In the genomic region with DNA sequence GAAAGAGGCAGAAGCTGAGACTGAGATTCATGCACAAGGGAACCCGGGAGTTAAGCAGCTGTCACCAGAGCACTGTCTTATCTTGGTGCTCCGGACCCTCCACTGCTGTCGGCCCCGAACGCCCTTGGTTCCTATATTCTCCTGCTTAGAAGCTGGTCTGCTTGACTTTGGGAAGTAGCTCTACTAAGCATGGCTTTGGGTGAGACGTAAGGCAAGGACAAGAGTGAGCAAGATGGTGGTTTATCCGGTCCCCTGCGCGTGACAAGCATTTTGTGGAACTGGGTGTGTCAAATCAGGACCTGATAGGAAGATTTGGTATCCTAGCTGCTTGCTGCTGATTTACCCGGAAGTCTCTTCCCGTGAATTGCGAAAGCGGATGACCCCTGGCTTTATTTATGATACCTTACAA, we compare ENCODE assay signal across 8 mouse cellular contexts. TPM values are rescaled to one million over a fixed set of nuclear protein-coding genes. Genes with fewer than 3 reads are reported as not detected.
A peak's percentile ranks its signal among the peaks of the same experiment; 100 is the strongest.
DNase-seq lines count a peak whose midpoint lies in the region; ATAC-seq and TF ChIP-seq lines count a peak whose summit lies in the region.

No protein-coding gene starts in this region.

- H3K9me3 ChIP-seq in ES-E14 (ENCODE audit: control insufficient read depth, insufficient read depth, low read depth, low read length) = no peaks in the 10 kb centered on the region
- no peaks in the 10 kb centered on the region for H3K9me3 ChIP-seq in forebrain, embryonic 11.5 days (ENCODE audit: control insufficient read depth, low read length)
- H3K9me3 ChIP-seq in liver, embryonic 13.5 days (replicated peaks) = no peaks in the 10 kb centered on the region

- 17% methylated on average over 13 of the region's 13 CpGs for WGBS in forebrain, embryonic 11.5 days
- 2% methylated on average over 13 of the region's 13 CpGs for WGBS in liver, embryonic 13.5 days (ENCODE audit: insufficient replicate concordance)

- no peak; the same call in 1 of the 2 replicates for ATAC-seq in forebrain, embryonic 11.5 days (replicated peaks; ENCODE audit: low FRiP score)
- peak; percentile 8; the same call in 1 of the 2 replicates for ATAC-seq in liver, embryonic 13.5 days (ENCODE audit: low read depth)
- ATAC-seq in monocyte, adult 5-6 weeks (replicated peaks; ENCODE audit: insufficient number of reproducible peaks, low FRiP score, low TSS enrichment, poor library complexity, severe bottlenecking) = 0 out of 2 replicates have a peak, but pooled peaks have one; percentile 2

- peak; percentile 42 for DNase-seq in adrenal gland, postnatal 10 days
- no peak for DNase-seq in adrenal gland, postnatal 25 days
- DNase-seq in ES-E14 (ENCODE audit: low read depth, low spot score) = peak; percentile 15
- DNase-seq in forebrain, embryonic 11.5 days (ENCODE audit: low spot score) = no peak
- peak; percentile 27 to 33 for DNase-seq in kidney, adult 8-10 months
- no peak for DNase-seq in liver, embryonic 13.5 days
- DNase-seq in thymus, adult 18-20 months = no peak

- peaks cover 3% of the 10 kb centered on the region in 2 experiments; a peak in 2 of 4 replicates for H3K4me1 ChIP-seq in ES-E14 (ENCODE audit: control insufficient read depth in 2 of 2, insufficient read depth in 2 of 2, low read length in 2 of 2, poor library complexity in 1 of 2)
- H3K4me1 ChIP-seq in forebrain, embryonic 11.5 days (replicated peaks; ENCODE audit: control insufficient read depth, insufficient read depth, low read length) = peaks cover 4% of the 10 kb centered on the region; the same call in 1 of the 2 replicates
- H3K4me1 ChIP-seq in liver, embryonic 13.5 days (replicated peaks) = peaks cover 34% of the 10 kb centered on the region

- no peak overlapping the region for H3K27ac ChIP-seq in ES-E14 (ENCODE audit: insufficient read depth, low read depth, low read length, poor library complexity, severe bottlenecking)
- peak overlapping the region; percentile 91 for H3K27ac ChIP-seq in forebrain, embryonic 11.5 days (ENCODE audit: low read depth, low read length)
- H3K27ac ChIP-seq in liver, embryonic 13.5 days = peak overlapping the region; percentile 97

- H3K27me3 ChIP-seq in forebrain, embryonic 11.5 days (ENCODE audit: control insufficient read depth, insufficient read depth, low read length) = no peaks in the 10 kb centered on the region
- H3K27me3 ChIP-seq in liver, embryonic 13.5 days = 0 out of 2 replicates have a peak, but pooled peaks cover 4% of the 10 kb centered on the region

- 0 out of 2 replicates have a peak, but pooled peaks cover 1% of the 10 kb centered on the region for H3K36me3 ChIP-seq in ES-E14 (ENCODE audit: control insufficient read depth, insufficient read depth, low read length, poor library complexity, severe bottlenecking)
- H3K36me3 ChIP-seq in forebrain, embryonic 11.5 days (ENCODE audit: control insufficient read depth, insufficient read depth, low read length) = no peaks in the 10 kb centered on the region
- no peaks in the 10 kb centered on the region; the same call in 1 of the 2 replicates for H3K36me3 ChIP-seq in liver, embryonic 13.5 days

- peak overlapping the region; percentile 76 to 80 for H3K4me3 ChIP-seq in ES-E14 (ENCODE audit: insufficient read depth in 1 of 2, low read depth in 1 of 2, low read length in 2 of 2, poor library complexity in 1 of 2, severe bottlenecking in 1 of 2)
- H3K4me3 ChIP-seq in forebrain, embryonic 11.5 days (ENCODE audit: low read depth, low read length) = peak overlapping the region; percentile 66
- H3K4me3 ChIP-seq in liver, embryonic 13.5 days (replicated peaks) = peak overlapping the region; percentile 74

- H3K9ac ChIP-seq in ES-E14 (ENCODE audit: insufficient read depth, low read depth, low read length, poor library complexity, severe bottlenecking) = peak overlapping the region; percentile 77
- H3K9ac ChIP-seq in forebrain, embryonic 11.5 days (ENCODE audit: low read length) = peak overlapping the region; percentile 78
- H3K9ac ChIP-seq in liver, embryonic 13.5 days = peak overlapping the region; percentile 76

- in situ Hi-C loops in ES-E14 (cut with MboI; ENCODE audit: low sequenced_read_pairs in 2 of 2, unreplicated experiment in 2 of 2) = no loop called here

- peak overlapping the region; percentile 95 for H3K4me2 ChIP-seq in forebrain, embryonic 11.5 days (ENCODE audit: low read depth, low read length, severe bottlenecking)
- H3K4me2 ChIP-seq in liver, embryonic 13.5 days = peak overlapping the region; percentile 95

TF ChIP-seq in ES-E14, 5 proteins besides CTCF, POLR2A, EP300 and RAD21:
- TF ChIP-seq ZC3H11A (IDR thresholded peaks at IDR 0.05; ENCODE audit: borderline replicate concordance, low read depth, low read length) (no peak), CHD2 (IDR thresholded peaks at IDR 0.05; ENCODE audit: low read depth, low read length) (no peak), ZNF384 (IDR thresholded peaks at IDR 0.05; ENCODE audit: low read depth, low read length) (no peak), MAFK (IDR thresholded peaks at IDR 0.05; ENCODE audit: insufficient read depth, low read depth, low read length) (no peak), HCFC1 (IDR thresholded peaks at IDR 0.05; ENCODE audit: borderline replicate concordance, insufficient read depth, low read length) (no peak)
TF ChIP-seq in ES-E14: peak in this region for 0.

RNA-seq across cellular contexts. Expression of a gene that starts 0.7 kb away (rescaled TPM):
- 10 to 100 TPM; 38.8 to 42.8 TPM for total RNA-seq in adrenal gland, postnatal 10 days (2021)
- total RNA-seq in adrenal gland, postnatal 25 days (2021) = 50.4 and 59.5 TPM in 2 replicates
- total RNA-seq in ES-E14 (2012; rRNA removed) = 18.0 and 22.2 TPM in 2 replicates
- polyA plus RNA-seq in forebrain, embryonic 11.5 days (2014; fragmentation: Nextera tagmentation; extraction: Ambion mirVana) = 36.0 and 37.4 TPM in 2 replicates
- polyA plus RNA-seq in liver, embryonic 13.5 days (2015; fragmentation: Nextera tagmentation; extraction: Ambion mirVana) = 13.4 and 14.3 TPM in 2 replicates
- total RNA-seq in monocyte, adult 5-6 weeks (2017) = 24.2 to 28.4 TPM (median 24.6 TPM) in 3 replicates

RNA-seq across cellular contexts. Expression of a gene that starts 19.9 kb away (rescaled TPM):
- total RNA-seq in adrenal gland, postnatal 10 days (2021) = 10 to 100 TPM; 89.1 to 93.1 TPM
- 108 and 125 TPM in 2 replicates for total RNA-seq in adrenal gland, postnatal 25 days (2021)
- 61.6 and 70.9 TPM in 2 replicates for total RNA-seq in ES-E14 (2012; rRNA removed)
- polyA plus RNA-seq in forebrain, embryonic 11.5 days (2014; fragmentation: Nextera tagmentation; extraction: Ambion mirVana) = 61.1 and 68.0 TPM in 2 replicates
- 50.1 and 57.5 TPM in 2 replicates for polyA plus RNA-seq in liver, embryonic 13.5 days (2015; fragmentation: Nextera tagmentation; extraction: Ambion mirVana)
- total RNA-seq in monocyte, adult 5-6 weeks (2017) = 28.5 to 36.4 TPM (median 35.7 TPM) in 3 replicates

RNA-seq across cellular contexts. Expression of a gene that starts 33.1 kb away (rescaled TPM):
- total RNA-seq in adrenal gland, postnatal 10 days (2021) = under 1 TPM in 1 of 2 experiments, not detected in 1; 0.15 TPM
- total RNA-seq in adrenal gland, postnatal 25 days (2021) = 0.30 TPM in 1 of 2 replicates, not detected in the other
- total RNA-seq in ES-E14 (2012; rRNA removed) = 0.16 and 0.18 TPM in 2 replicates
- polyA plus RNA-seq in forebrain, embryonic 11.5 days (2014; fragmentation: Nextera tagmentation; extraction: Ambion mirVana) = 0.25 TPM in 1 of 2 replicates, not detected in the other
- not detected in 2 replicates for polyA plus RNA-seq in liver, embryonic 13.5 days (2015; fragmentation: Nextera tagmentation; extraction: Ambion mirVana)
- total RNA-seq in monocyte, adult 5-6 weeks (2017) = not detected in 3 replicates

RNA-seq across cellular contexts. Expression of a gene that starts 36.0 kb away (rescaled TPM):
- 10 to 100 TPM; 24.8 to 25.4 TPM for total RNA-seq in adrenal gland, postnatal 10 days (2021)
- 21.1 and 28.2 TPM in 2 replicates for total RNA-seq in adrenal gland, postnatal 25 days (2021)
- 48.9 and 57.8 TPM in 2 replicates for total RNA-seq in ES-E14 (2012; rRNA removed)
- 24.8 and 27.5 TPM in 2 replicates for polyA plus RNA-seq in forebrain, embryonic 11.5 days (2014; fragmentation: Nextera tagmentation; extraction: Ambion mirVana)
- polyA plus RNA-seq in liver, embryonic 13.5 days (2015; fragmentation: Nextera tagmentation; extraction: Ambion mirVana) = 3.7 and 3.9 TPM in 2 replicates
- total RNA-seq in monocyte, adult 5-6 weeks (2017) = 16.8 to 28.8 TPM (median 20.6 TPM) in 3 replicates

RNA-seq across cellular contexts. Expression of a gene that starts 52.7 kb away (rescaled TPM):
- not detected for total RNA-seq in adrenal gland, postnatal 10 days (2021)
- not detected in 2 replicates for total RNA-seq in adrenal gland, postnatal 25 days (2021)
- not detected in 2 replicates for total RNA-seq in ES-E14 (2012; rRNA removed)
- polyA plus RNA-seq in forebrain, embryonic 11.5 days (2014; fragmentation: Nextera tagmentation; extraction: Ambion mirVana) = not detected in 2 replicates
- not detected in 2 replicates for polyA plus RNA-seq in liver, embryonic 13.5 days (2015; fragmentation: Nextera tagmentation; extraction: Ambion mirVana)
- total RNA-seq in monocyte, adult 5-6 weeks (2017) = not detected in 3 replicates

Comparison
In these comparisons a context has a peak if more than half of its experiments do, and no peak if none do; other contexts are left out.
1. DNase-seq: peak in adrenal gland, postnatal 10 days (single experiment), ES-E14 (single experiment) and kidney, adult 8-10 months (2 of 2); none in adrenal gland, postnatal 25 days (single experiment), forebrain, embryonic 11.5 days (single experiment), liver, embryonic 13.5 days (single experiment) and thymus, adult 18-20 months (0 of 2).
2. Peak in every context shown above with its lines, with median percentiles within 50 percentile points of each other: H3K4me3 ChIP-seq and H3K9ac ChIP-seq.